Mouse (Mus musculus) splenic B cell, adult 2 months (primary cell): ENCODE results near the gene Cdh16.
A peak's percentile ranks its signal among the peaks of the same experiment; 100 is the strongest.
"Not testable (repeated sequence)": the region's sequence is repeated elsewhere in the genome, so short reads cannot be mapped to it uniquely, and the experiment has no call there.

ENCODE experiments used
- DNase-seq: peaks from one replicate; pipeline ENCODE4 v3.0.0-alpha.2; 2011; ENCODE audit warnings: low read depth, low spot score
- H3K27me3 ChIP-seq: 2 replicates; pipeline ENCODE4 v1.6.1; 2012; ENCODE audit warnings: mild to moderate bottlenecking, low read length, moderate library complexity, mixed read lengths; ENCODE audit not compliant: control insufficient read depth, poor library complexity, insufficient read depth, severe bottlenecking
- H3K36me3 ChIP-seq: 2 replicates; pipeline ENCODE4 v1.6.1; 2012; ENCODE audit warnings: mild to moderate bottlenecking, low read length, moderate library complexity, mixed read lengths; ENCODE audit not compliant: control insufficient read depth, poor library complexity, insufficient read depth, severe bottlenecking

Cdh16 gene

DNA sequence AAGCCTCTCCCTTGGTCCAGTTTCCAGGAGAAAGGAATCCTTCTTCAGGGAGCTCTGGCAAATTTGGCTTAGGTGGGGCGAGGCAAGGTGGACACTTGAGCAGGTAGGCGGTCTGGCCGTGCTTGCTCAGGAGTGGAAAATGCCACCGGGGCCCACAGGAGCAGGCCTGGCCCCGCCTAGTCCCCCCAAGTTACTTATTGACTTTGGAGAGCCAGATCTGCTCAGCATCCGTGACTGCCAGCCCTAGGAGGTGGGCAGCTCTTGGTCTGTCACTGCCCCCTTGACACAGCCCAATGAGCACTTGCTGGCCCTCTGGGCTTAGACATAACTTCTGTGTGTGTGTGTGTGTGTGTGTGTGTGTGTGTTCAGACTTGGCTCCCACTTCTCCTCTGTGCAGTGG lies at the start of gene Cdh16:
Cdh16 (minus strand) TSS at position 236 of the 400 bp plus-strand sequence.
- H3K27me3 ChIP-seq: no peaks in the 10 kb centered on the region
- no peaks in the 10 kb centered on the region for H3K36me3 ChIP-seq
- DNase-seq: no peak

DNA sequence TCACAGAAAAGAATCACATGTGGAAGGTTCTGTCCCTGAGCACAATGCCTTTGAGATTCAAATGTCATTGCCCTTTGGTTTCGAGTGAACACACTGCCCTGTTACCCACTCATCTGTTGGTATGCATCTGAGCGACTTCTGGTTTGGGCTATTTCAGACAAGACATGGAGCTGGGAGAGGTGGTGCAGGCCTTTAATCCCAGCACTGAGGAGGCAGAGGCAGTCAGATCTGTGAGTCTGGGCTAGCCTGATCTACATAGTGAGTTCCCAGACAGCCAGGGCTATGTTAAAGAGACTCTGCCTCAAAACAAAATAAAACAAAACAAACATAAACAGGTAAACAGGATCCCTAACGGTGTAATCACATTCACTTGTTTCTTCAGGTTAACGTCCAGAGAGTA lies 31.4 kb upstream of the Cdh16 start:
- Histone ChIP-seq H3K27me3 (no peaks in the 10 kb centered on the region), H3K36me3 (no peaks in the 10 kb centered on the region)
- DNase-seq: no peak

GRCm38 (mm10) chr8:104654984-104655383 lies 30.8 kb upstream of the Cdh16 start:
- H3K27me3 ChIP-seq: no peaks in the 10 kb centered on the region
- peak; percentile 94 for DNase-seq
- H3K36me3 ChIP-seq: no peaks in the 10 kb centered on the region

DNA sequence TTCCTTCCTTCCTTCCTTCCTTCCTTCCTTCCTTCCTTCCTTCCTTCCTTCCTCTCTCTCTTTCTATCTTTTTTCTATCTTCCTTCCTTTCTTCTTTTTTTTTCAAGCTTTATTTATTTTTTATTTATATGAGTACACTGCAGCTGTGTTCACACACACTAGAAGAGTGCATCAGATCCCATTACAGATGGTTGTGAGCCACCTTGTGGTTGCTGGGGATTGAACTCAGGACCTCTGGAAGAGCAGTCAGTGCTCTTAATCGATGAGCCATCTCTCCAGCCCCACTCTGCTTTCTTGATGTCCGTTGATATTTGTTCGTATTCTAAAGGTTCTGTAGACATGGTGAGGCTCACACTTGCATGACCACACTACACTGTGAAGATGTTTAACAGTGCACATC lies 20.0 kb upstream of the Cdh16 start:
- DNase-seq, H3K36me3 ChIP-seq, H3K27me3 ChIP-seq: not testable (repeated sequence)

- no peak for DNase-seq
- Histone ChIP-seq H3K36me3 (no peaks in the 10 kb centered on the region; the same call in 1 of the 2 replicates), H3K27me3 (no peaks in the 10 kb centered on the region)
These were observed 18.1 kb upstream of the Cdh16 start for GRCm38 (mm10) chr8:104642324-104642654.

DNA sequence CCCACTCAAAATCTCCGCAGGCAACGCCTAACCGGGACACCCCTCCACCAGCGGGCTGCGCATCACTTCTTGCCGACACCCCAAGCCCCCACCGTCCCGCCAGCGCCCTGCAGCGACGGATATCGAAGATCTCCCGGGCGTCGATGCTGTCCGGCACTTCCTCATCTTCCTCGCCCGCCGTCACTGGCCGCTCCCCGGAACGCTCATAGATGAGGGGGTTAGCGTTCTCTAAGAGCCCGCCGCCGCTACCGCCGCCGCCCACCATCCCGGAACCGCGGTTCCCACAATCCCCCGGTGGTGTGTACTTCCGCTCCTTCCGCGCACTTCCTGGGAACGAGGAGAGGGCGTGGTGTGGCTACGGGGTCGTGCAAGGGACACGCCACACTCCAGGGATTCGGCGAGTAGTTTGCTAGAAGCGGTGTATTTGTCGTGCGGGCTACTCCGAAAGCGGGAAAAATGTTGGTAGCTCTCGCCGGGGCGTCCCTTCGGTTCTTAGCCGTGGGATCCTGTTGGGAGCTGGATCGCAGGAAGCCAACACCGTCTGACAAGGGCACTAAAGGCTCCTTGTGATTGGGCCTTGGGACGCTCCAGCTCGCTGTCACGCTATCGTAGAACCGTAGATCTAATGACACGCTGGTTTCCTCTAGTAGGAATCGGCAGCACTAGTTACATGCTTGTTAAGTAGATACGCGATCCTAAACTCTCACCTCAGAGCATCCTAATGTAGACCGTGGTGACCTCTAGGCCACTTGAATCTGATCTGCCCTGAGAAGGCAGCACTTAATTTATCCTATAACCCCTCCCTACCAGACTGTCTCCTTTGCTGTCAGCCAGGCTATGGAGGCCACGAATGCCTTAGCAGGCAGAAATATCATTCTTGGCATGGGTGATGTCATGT lies 17.5 kb upstream of the Cdh16 start, which contains the start of gene Ciao2b:
Ciao2b (minus strand) TSS at position 540 of the 898 bp plus-strand sequence.
- H3K36me3 ChIP-seq: no peaks in the 10 kb centered on the region; the same call in 1 of the 2 replicates
- H3K27me3 ChIP-seq: no peaks in the 10 kb centered on the region
- peak; percentile 71 for DNase-seq

GRCm38 (mm10) chr8:104640831-104641370 lies 16.7 kb upstream of the Cdh16 start:
- no peak for DNase-seq
- no peaks in the 10 kb centered on the region; the same call in 1 of the 2 replicates for H3K36me3 ChIP-seq
- no peaks in the 10 kb centered on the region for H3K27me3 ChIP-seq

DNA sequence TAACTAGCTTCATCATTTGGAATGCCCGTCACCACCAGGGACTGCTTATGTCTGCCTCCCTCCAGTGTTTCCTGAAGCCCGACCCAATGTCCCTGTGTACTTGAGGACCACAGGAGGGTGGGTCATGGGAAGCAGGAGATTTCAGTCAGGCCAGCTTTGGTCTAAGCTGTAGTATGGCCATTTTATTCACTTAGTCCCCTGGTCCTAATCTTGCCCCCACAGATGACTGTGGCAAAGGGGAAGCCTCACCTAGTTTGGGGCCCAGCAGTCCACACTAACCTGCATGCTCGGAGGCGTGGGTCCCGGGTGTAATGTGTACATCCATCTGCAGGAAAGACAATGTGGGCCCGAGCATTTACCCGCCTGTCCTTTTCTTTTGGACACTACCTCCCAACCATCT lies 16.0 kb upstream of the Cdh16 start:
- Histone ChIP-seq H3K36me3 (no peaks in the 10 kb centered on the region; the same call in 1 of the 2 replicates), H3K27me3 (no peaks in the 10 kb centered on the region)
- DNase-seq: no peak

GRCm38 (mm10) chr8:104638010-104638409 lies 13.8 kb upstream of the Cdh16 start:
- no peaks in the 10 kb centered on the region; the same call in none of the 2 replicates for H3K36me3 ChIP-seq
- H3K27me3 ChIP-seq: no peaks in the 10 kb centered on the region
- DNase-seq: no peak

- no peaks in the 10 kb centered on the region for H3K27me3 ChIP-seq
- H3K36me3 ChIP-seq: no peaks in the 10 kb centered on the region; the same call in none of the 2 replicates
- DNase-seq: no peak
These were observed 11.0 kb upstream of the Cdh16 start for GRCm38 (mm10) chr8:104635004-104635710.

DNA sequence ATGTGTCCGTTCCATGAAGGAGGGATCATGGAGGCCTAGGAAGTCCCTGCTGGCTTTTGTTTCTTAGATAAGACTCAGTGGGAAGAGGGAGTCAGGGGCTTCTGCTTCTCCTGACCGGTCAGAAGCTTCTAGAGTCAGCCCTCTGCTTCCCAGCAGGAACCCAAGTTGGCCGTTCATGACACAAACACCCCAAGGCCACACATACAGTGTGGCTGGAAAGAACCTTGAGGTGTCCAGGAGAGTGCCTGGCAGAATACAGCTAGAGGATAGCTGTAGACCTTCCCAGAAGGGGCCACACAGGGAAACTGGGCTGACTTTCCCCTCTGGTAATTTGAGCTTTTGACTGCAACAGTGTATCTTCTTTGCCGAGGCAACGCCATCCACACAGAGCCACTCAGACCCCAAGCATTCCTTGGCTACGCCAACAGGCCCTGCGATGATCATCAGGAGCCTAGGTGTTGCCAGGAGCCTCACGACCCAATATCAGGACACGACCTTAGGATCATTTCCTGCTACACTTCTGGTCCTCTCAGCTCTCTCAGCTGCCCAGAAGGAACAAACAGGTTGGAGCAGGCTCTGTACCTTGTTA lies 9.1 kb upstream of the Cdh16 start:
- no peak for DNase-seq
- no peaks in the 10 kb centered on the region; the same call in none of the 2 replicates for H3K36me3 ChIP-seq
- H3K27me3 ChIP-seq: no peaks in the 10 kb centered on the region

DNA sequence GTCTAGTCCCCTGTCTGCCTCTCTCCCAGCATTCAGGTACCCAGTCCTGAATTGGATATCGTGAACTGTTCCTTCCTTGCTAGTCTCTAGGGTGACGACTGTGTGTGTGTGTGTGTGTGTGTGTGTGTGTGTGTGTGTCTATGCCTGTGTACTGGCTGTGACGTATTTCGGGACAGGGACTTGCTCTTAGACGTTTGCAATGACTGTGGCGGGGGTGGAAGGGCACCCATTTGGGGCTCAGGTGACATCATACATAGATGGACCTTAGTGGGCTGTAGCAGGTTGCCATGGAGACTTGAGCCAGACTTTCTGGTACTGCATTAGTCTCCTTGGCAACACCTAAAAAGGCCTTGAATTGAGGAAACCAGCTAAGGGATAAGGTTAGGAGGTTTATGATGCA lies 8.3 kb upstream of the Cdh16 start:
- Histone ChIP-seq H3K27me3 (no peaks in the 10 kb centered on the region), H3K36me3 (no peaks in the 10 kb centered on the region; the same call in none of the 2 replicates)
- DNase-seq: peak; percentile 37

DNA sequence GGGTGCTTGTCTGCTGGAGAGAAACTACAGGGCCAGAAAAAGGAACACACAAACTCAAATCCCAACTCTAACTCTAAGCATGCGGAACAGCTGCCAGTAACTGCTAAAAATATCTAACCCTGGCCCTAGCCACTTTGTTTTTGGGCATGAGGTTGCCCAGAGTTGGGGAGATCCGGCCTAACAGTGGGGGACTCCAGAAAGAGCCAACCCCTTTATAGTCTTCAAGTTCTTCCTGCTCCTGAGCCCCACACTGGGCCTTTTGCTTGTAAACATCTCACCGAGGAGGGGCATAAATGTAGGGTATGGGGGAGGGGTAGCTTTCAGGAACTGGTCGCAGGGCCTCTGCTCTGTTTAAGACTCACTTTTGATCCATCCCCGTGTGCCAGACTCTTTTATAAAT lies 7.8 kb upstream of the Cdh16 start:
- peak; percentile 46 for DNase-seq
- H3K36me3 ChIP-seq: no peaks in the 10 kb centered on the region; the same call in 1 of the 2 replicates
- no peaks in the 10 kb centered on the region for H3K27me3 ChIP-seq

DNA sequence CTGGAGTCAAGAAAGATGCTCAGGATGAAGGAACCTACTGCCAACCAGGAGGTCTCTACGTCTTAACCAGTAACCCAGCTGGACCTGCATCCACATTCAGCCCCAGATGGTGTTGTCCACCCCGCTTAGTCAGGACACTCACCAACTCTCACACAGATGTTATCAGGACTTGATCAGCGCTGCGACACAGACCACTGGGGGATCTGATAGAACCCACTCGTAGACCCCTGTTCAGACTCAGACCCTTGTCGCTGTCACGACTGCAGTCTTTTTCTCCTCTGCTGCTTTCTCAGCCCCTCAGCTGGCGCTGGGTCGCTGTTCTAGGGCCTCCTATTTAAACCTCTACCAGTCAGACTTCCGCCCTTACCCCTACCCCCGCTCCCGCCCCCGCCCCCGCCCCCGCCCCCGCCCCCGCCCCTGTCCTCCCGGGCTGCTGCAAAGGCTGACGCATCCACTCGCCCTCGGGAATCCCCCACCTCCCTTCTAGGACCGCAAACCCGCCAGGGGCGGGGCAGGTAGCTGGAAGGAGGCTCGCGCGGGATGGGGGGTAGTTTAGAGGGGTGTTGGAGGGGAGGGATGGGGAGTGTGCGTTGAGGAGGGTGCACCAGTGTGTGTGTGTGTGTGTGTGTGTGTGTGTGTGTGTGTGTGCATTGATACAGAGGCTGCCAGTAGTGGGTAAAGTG lies 6.9 kb upstream of the Cdh16 start, which contains the start of gene Rrad:
Rrad (minus strand) TSS at position 347 of the 683 bp plus-strand sequence.
- Histone ChIP-seq H3K36me3 (no peaks in the 10 kb centered on the region; the same call in 1 of the 2 replicates), H3K27me3 (no peaks in the 10 kb centered on the region)
- DNase-seq: peak; percentile 90
